Mouse (Mus musculus) brain, embryonic 14.5 days (tissue): ENCODE data around the gene Gpm6b.

Experiments used
- CTCF ChIP-seq: fragments of 200-500 bp; IDR thresholded peaks from 2 replicates; pipeline ENCODE4 v1.5.1; 2012; ENCODE audit warnings: inconsistent platforms, mild to moderate bottlenecking, moderate library complexity, borderline replicate concordance; ENCODE audit not compliant: insufficient read depth, insufficient read length; ENCODE audit errors: extremely low read depth
- POLR2A ChIP-seq: fragments of 200-500 bp; IDR thresholded peaks from 2 replicates; pipeline ENCODE4 v1.6.1; 2012; ENCODE audit warnings: mild to moderate bottlenecking, inconsistent platforms, borderline replicate concordance; ENCODE audit not compliant: poor library complexity, insufficient read depth, insufficient read length, severe bottlenecking; ENCODE audit errors: extremely low read depth

DNA sequence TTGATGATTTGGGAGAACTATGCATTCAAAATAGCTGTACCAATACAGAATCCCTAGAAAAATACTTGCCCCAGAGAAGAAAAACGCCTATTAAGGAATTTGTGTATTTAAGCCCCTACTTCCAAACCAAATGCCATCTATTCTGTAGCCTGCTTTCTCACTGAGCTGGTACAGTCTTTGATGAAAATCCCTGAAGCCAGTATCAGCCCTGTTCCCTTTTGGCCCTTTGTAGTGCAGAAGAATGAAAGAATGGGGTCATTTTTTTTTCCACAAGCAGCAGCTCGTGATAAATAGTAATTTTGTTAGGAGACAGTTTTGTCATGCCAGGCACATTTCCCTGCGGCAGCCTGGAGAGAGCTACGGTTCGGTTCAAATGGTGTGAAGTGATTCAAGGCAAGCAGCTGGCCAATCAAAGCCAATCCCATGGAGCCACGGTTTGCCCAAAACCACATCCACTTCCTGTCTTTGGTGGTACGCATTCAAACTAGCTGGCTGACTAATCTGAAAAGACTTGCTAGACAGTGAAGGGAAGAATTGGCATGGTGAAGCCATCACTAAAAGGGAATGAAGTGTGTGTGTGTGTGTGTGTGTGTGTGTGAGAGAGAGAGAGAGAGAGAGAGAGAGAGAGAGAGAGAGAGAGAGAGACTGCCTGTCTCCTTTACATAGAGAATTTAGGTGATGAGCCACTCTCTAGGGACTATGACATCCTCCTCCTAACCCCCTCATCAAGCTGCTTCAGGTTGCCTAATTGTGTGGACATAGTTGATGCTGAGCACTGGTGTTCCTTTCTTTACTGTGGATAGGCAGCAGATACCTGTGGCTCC is 78.1 kb downstream of the Gpm6b start:
- TF ChIP-seq POLR2A: no peak
- no peak for TF ChIP-seq CTCF
